Mouse (Mus musculus) neural tube, postnatal 0 days (tissue): ENCODE results near the gene Slc1a4. TPM values are rescaled to one million over a fixed set of nuclear protein-coding genes. Genes with fewer than 3 reads are reported as not detected.

Experiments
- polyA plus RNA-seq: library from polyadenylated mRNA; unstranded; fragments of >200 nt; fragmentation: Nextera tagmentation; extraction: Ambion mirVana; gene quantifications from 2 replicates; pipeline ENCODE4 v1.2.1, GENCODE M21; 2015

Slc1a4 gene
- polyA plus RNA-seq, result 62.0 and 70.1 TPM in 2 replicates

GRCm38 (mm10) chr11:20332561-20333514, at the start of gene Slc1a4:
Gene Slc1a4 (minus strand): TSS chr11:20332713.

Other genes starting within 250 kb of the Slc1a4 start
- 134 and 140 TPM in 2 replicates for gene Actr2, start 219.8 kb downstream of the Slc1a4 start, polyA plus RNA-seq
- gene Rab1a, start 131.3 kb downstream of the Slc1a4 start, polyA plus RNA-seq, result 303 and 328 TPM in 2 replicates
- gene Cep68, start 83.3 kb downstream of the Slc1a4 start, polyA plus RNA-seq, result 20.2 and 21.5 TPM in 2 replicates
- gene Sertad2, start 210.5 kb upstream of the Slc1a4 start, polyA plus RNA-seq, result 25.9 and 31.0 TPM in 2 replicates